ENCODE assay signal across 16 mouse cellular contexts in the genomic region with DNA sequence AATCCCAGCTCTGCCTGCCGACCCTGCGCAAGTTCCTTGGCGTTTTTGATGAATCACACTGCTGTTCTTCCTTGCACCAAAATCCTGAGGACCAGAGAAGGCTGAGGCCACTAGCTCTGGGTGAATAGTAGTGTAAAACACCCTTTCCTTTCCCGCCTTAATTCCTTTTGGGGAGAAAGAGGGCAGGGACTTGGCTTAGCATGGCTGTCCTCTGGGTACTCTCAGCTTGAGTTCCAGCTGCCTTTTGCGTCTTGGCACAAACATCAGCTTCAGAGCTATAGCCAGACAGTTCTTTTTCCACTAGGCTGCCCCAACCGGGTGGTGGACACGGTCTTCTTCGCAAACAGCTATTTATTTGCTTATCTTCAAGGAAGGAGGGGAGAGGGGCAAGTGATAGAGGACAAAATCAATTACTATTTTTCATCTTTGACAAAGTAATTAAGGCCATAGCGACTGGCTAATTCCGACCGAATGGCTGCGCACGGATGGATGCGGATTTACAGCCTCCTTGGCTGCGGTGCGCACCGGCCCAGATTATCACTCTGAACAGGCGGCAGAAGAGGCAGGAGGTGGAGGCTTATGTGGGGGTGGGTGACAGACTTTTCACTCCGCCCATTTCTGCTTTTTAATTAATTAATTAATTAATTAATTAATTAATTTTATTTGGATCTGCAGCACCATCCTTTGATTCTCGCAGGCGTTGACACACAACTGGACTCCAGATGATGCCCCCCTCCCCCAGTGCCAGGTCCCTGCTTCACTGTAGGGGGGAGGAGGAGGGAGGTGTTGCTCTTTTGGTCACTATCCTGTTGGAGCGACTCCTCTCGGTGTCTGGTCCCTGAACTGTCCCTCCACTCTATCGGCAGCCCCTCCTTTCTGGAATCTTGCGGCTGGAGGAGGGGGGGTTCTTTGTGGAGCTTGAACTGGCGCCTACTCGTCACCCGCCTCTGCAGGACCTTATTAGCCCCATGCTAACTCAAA. TPM values are rescaled to one million over a fixed set of nuclear protein-coding genes. Genes with fewer than 3 reads are reported as not detected.
A peak's percentile ranks its signal among the peaks of the same experiment; 100 is the strongest.
DNase-seq lines count a peak whose midpoint lies in the region; ATAC-seq lines count a peak whose summit lies in the region.
"Had no signal": no experiment of that assay in that cellular context is flagged by ENCODE, and none has a peak within 500 bp of the region (broad histone marks: within the 10 kb centered on the region; RNA-seq: fewer than 3 reads in every experiment).

No protein-coding gene starts in this region.

- peak overlapping the region; percentile 11 for H3K4me3 ChIP-seq in kidney, embryonic 15.5 days (replicated peaks)
- no peak overlapping the region; the same call in 1 of the 2 replicates for H3K4me3 ChIP-seq in hindbrain, embryonic 14.5 days (replicated peaks; ENCODE audit: low read length)
- no peak overlapping the region for H3K4me3 ChIP-seq in neural tube, embryonic 11.5 days (ENCODE audit: low read depth, low read length)
- H3K4me3 ChIP-seq in liver, embryonic 11.5 days (ENCODE audit: low read depth, low read length) = no peak overlapping the region
- H3K4me3 ChIP-seq: embryonic facial prominence, embryonic 13.5 days; heart, embryonic 15.5 days; intestine, embryonic 15.5 days had no signal

- no peaks in the 10 kb centered on the region for H3K36me3 ChIP-seq in kidney, embryonic 15.5 days
- H3K36me3 ChIP-seq in hindbrain, embryonic 14.5 days (replicated peaks; ENCODE audit: control insufficient read depth, insufficient read depth) = no peaks in the 10 kb centered on the region
- H3K36me3 ChIP-seq in neural tube, embryonic 11.5 days (ENCODE audit: control insufficient read depth, insufficient read depth, low read length) = no peaks in the 10 kb centered on the region
- no peaks in the 10 kb centered on the region for H3K36me3 ChIP-seq in liver, embryonic 11.5 days (ENCODE audit: control insufficient read depth, insufficient read depth, low read length)
- H3K36me3 ChIP-seq: embryonic facial prominence, embryonic 13.5 days; heart, embryonic 15.5 days; intestine, embryonic 15.5 days had no signal

- DNase-seq in kidney, postnatal 14 days = no peak
- peak; percentile 23 for DNase-seq in NIH3T3 (ENCODE audit: low read depth)
- DNase-seq in hindbrain, embryonic 14.5 days (ENCODE audit: low spot score) = peak; percentile 61
- peak; percentile 45 for DNase-seq in neural tube, embryonic 11.5 days (ENCODE audit: low spot score)
- DNase-seq in liver, embryonic 11.5 days (ENCODE audit: low spot score) = no peak
- no peak for DNase-seq in gastrocnemius, postnatal 25 days
- DNase-seq: cerebellum, adult 9-10 months; layer of hippocampus, adult 9-11 months; right cerebral cortex, postnatal 25 days had no signal

- ATAC-seq in kidney, embryonic 15.5 days (replicated peaks; ENCODE audit: low FRiP score) = no peak
- peak; percentile 14; the same call in 1 of the 2 replicates for ATAC-seq in hindbrain, embryonic 14.5 days (ENCODE audit: low FRiP score)
- ATAC-seq in neural tube, embryonic 11.5 days (ENCODE audit: insufficient read depth, low FRiP score, low TSS enrichment) = peak; percentile 40; the same call in 1 of the 2 replicates
- no peak for ATAC-seq in liver, embryonic 11.5 days (replicated peaks; ENCODE audit: low FRiP score)
- ATAC-seq: intestine, embryonic 15.5 days had no signal

- no peaks in the 10 kb centered on the region for H3K9me3 ChIP-seq in kidney, embryonic 15.5 days (replicated peaks)
- H3K9me3 ChIP-seq in hindbrain, embryonic 14.5 days (ENCODE audit: control insufficient read depth, low read length) = no peaks in the 10 kb centered on the region
- no peaks in the 10 kb centered on the region for H3K9me3 ChIP-seq in neural tube, embryonic 11.5 days (ENCODE audit: control insufficient read depth, low read length)
- H3K9me3 ChIP-seq in liver, embryonic 11.5 days (ENCODE audit: control insufficient read depth, low read length) = no peaks in the 10 kb centered on the region
- H3K9me3 ChIP-seq: embryonic facial prominence, embryonic 13.5 days; heart, embryonic 15.5 days; intestine, embryonic 15.5 days had no signal

- 1% methylated on average over 28 of the region's 28 CpGs for WGBS in kidney, embryonic 15.5 days
- WGBS in hindbrain, embryonic 14.5 days = 1% methylated on average over 28 of the region's 28 CpGs
- whole genome bisulfite sequencing in neural tube, embryonic 11.5 days = under 1% methylated on average over 28 of the region's 28 CpGs
- 5% methylated on average over 28 of the region's 28 CpGs for WGBS in liver, embryonic 11.5 days

- H3K27ac ChIP-seq in kidney, embryonic 15.5 days = no peak overlapping the region
- peak overlapping the region; percentile 87 for H3K27ac ChIP-seq in hindbrain, embryonic 14.5 days
- H3K27ac ChIP-seq in neural tube, embryonic 11.5 days (ENCODE audit: low read depth, low read length) = peak overlapping the region; percentile 65; the same call in 1 of the 2 replicates
- H3K27ac ChIP-seq in liver, embryonic 11.5 days (ENCODE audit: low read depth, low read length) = no peak overlapping the region
- H3K27ac ChIP-seq: embryonic facial prominence, embryonic 13.5 days; heart, embryonic 15.5 days; intestine, embryonic 15.5 days; macrophage had no signal

- peaks cover 32% of the 10 kb centered on the region for H3K4me1 ChIP-seq in kidney, embryonic 15.5 days
- no peaks in the 10 kb centered on the region; the same call in 1 of the 2 replicates for H3K4me1 ChIP-seq in hindbrain, embryonic 14.5 days (replicated peaks; ENCODE audit: control insufficient read depth, insufficient read depth, low read length)
- H3K4me1 ChIP-seq in neural tube, embryonic 11.5 days (ENCODE audit: control insufficient read depth, insufficient read depth, low read length) = no peaks in the 10 kb centered on the region
- H3K4me1 ChIP-seq in liver, embryonic 11.5 days (replicated peaks; ENCODE audit: control insufficient read depth, insufficient read depth, low read length) = no peaks in the 10 kb centered on the region
- H3K4me1 ChIP-seq: intestine, embryonic 15.5 days had no signal

- H3K4me2 ChIP-seq in kidney, embryonic 15.5 days = peak overlapping the region; percentile 44
- H3K4me2 ChIP-seq in hindbrain, embryonic 14.5 days (replicated peaks) = peak overlapping the region; percentile 56
- no peak overlapping the region for H3K4me2 ChIP-seq in neural tube, embryonic 11.5 days (ENCODE audit: low read depth)
- no peak overlapping the region for H3K4me2 ChIP-seq in liver, embryonic 11.5 days
- H3K4me2 ChIP-seq: embryonic facial prominence, embryonic 13.5 days; heart, embryonic 15.5 days; intestine, embryonic 15.5 days had no signal

- no peak overlapping the region for H3K9ac ChIP-seq in kidney, embryonic 15.5 days
- peak overlapping the region; percentile 35 for H3K9ac ChIP-seq in hindbrain, embryonic 14.5 days
- no peak overlapping the region for H3K9ac ChIP-seq in neural tube, embryonic 11.5 days (ENCODE audit: low read length)
- no peak overlapping the region for H3K9ac ChIP-seq in liver, embryonic 11.5 days (ENCODE audit: low read depth, low read length)
- H3K9ac ChIP-seq: embryonic facial prominence, embryonic 13.5 days; heart, embryonic 15.5 days; intestine, embryonic 15.5 days had no signal

- H3K27me3 ChIP-seq in kidney, embryonic 15.5 days = peaks cover 95% of the 10 kb centered on the region
- H3K27me3 ChIP-seq in hindbrain, embryonic 14.5 days (ENCODE audit: control insufficient read depth, insufficient read depth, low read length) = peaks cover 89% of the 10 kb centered on the region
- H3K27me3 ChIP-seq in neural tube, embryonic 11.5 days (ENCODE audit: control insufficient read depth, insufficient read depth, low read length) = peaks cover 79% of the 10 kb centered on the region
- H3K27me3 ChIP-seq in liver, embryonic 11.5 days (replicated peaks; ENCODE audit: control insufficient read depth, insufficient read depth, low read length) = peaks cover 79% of the 10 kb centered on the region

RNA-seq across cellular contexts. Expression of a gene that starts 2.5 kb away (rescaled TPM):
- polyA plus RNA-seq in kidney, embryonic 15.5 days (2015; fragmentation: Nextera tagmentation; extraction: Ambion mirVana) = 0.04 and 0.06 TPM in 2 replicates
- polyA plus RNA-seq in hindbrain, embryonic 14.5 days (2014; fragmentation: Nextera tagmentation; extraction: Ambion mirVana) = 11.8 and 14.2 TPM in 2 replicates
- polyA plus RNA-seq in neural tube, embryonic 11.5 days (2014; fragmentation: Nextera tagmentation; extraction: Ambion mirVana) = 3.7 and 4.4 TPM in 2 replicates
- not detected in 2 replicates for polyA plus RNA-seq in liver, embryonic 11.5 days (2014; fragmentation: Nextera tagmentation; extraction: Ambion mirVana)
- total RNA-seq in gastrocnemius, postnatal 25 days (2021) = not detected
- polyA plus RNA-seq: heart, embryonic 15.5 days; intestine, embryonic 15.5 days; limb, embryonic 11.5 days; liver, embryonic 16.5 days; macrophage had no signal

Comparison
In these comparisons a context has a peak if more than half of its experiments do, and no peak if none do; other contexts are left out.
1. ATAC-seq: peak in hindbrain, embryonic 14.5 days (single experiment) and neural tube, embryonic 11.5 days (single experiment); none in kidney, embryonic 15.5 days (single experiment) and liver, embryonic 11.5 days (single experiment).
2. H3K27ac ChIP-seq: peak in hindbrain, embryonic 14.5 days (single experiment) and neural tube, embryonic 11.5 days (single experiment); none in kidney, embryonic 15.5 days (single experiment) and liver, embryonic 11.5 days (single experiment).
3. H3K4me2 ChIP-seq: peak in kidney, embryonic 15.5 days (single experiment) and hindbrain, embryonic 14.5 days (single experiment); none in neural tube, embryonic 11.5 days (single experiment) and liver, embryonic 11.5 days (single experiment).
4. DNase-seq: peak in NIH3T3 (single experiment), hindbrain, embryonic 14.5 days (single experiment) and neural tube, embryonic 11.5 days (single experiment); none in kidney, postnatal 14 days (single experiment), liver, embryonic 11.5 days (single experiment) and gastrocnemius, postnatal 25 days (single experiment).